ENCODE assay signal across 11 mouse cellular contexts in genomic region chr19:57655491-57655890, GRCm38 (mm10).
"Had no signal": no experiment of that assay in that cellular context is flagged by ENCODE, and none has a peak within 500 bp of the region (broad histone marks: within the 10 kb centered on the region; RNA-seq: fewer than 3 reads in every experiment).

No protein-coding gene starts in this region.

- H3K9me3 ChIP-seq: midbrain, embryonic 12.5 days; midbrain, embryonic 15.5 days; neural tube, embryonic 12.5 days; neural tube, embryonic 15.5 days had no signal

- H3K4me1 ChIP-seq: midbrain, embryonic 12.5 days; midbrain, embryonic 15.5 days; neural tube, embryonic 12.5 days; neural tube, embryonic 15.5 days had no signal

- H3K27ac ChIP-seq: kidney, postnatal 0 days; left cerebral cortex, adult 2 months; liver, embryonic 14.5 days; macrophage; midbrain, embryonic 12.5 days; midbrain, embryonic 15.5 days; neural tube, embryonic 12.5 days; neural tube, embryonic 15.5 days; stomach, postnatal 0 days had no signal

- H3K4me2 ChIP-seq: lung, embryonic 14.5 days; midbrain, embryonic 12.5 days; midbrain, embryonic 15.5 days; neural tube, embryonic 12.5 days; neural tube, embryonic 15.5 days had no signal

- H3K9ac ChIP-seq: liver, embryonic 14.5 days; liver, postnatal 0 days; lung, embryonic 14.5 days; midbrain, embryonic 12.5 days; midbrain, embryonic 15.5 days; neural tube, embryonic 12.5 days; neural tube, embryonic 15.5 days had no signal

- H3K4me3 ChIP-seq: left cerebral cortex, adult 2 months; midbrain, embryonic 12.5 days; midbrain, embryonic 15.5 days; neural tube, embryonic 12.5 days; neural tube, embryonic 15.5 days had no signal

- H3K27me3 ChIP-seq: midbrain, embryonic 12.5 days; midbrain, embryonic 15.5 days; neural tube, embryonic 12.5 days; neural tube, embryonic 15.5 days had no signal

- H3K36me3 ChIP-seq: midbrain, embryonic 15.5 days had no signal
